ENCODE assay signal across 28 mouse cellular contexts in genomic region chr5:23505578-23505977, GRCm38 (mm10).
A peak's percentile ranks its signal among the peaks of the same experiment; 100 is the strongest.
DNase-seq lines count a peak whose midpoint lies in the region; ATAC-seq and TF ChIP-seq lines count a peak whose summit lies in the region.
"Had no signal": no experiment of that assay in that cellular context is flagged by ENCODE, and none has a peak within 500 bp of the region (broad histone marks: within the 10 kb centered on the region; RNA-seq: fewer than 3 reads in every experiment).

No protein-coding gene starts in this region.

- peaks cover 78% of the 10 kb centered on the region for H3K36me3 ChIP-seq in heart, embryonic 10.5 days
- peaks cover 21% of the 10 kb centered on the region for H3K36me3 ChIP-seq in heart, embryonic 11.5 days (ENCODE audit: control insufficient read depth, insufficient read depth, low read length)

- WGBS in heart, embryonic 10.5 days, result 88% methylated on average over 3 of the region's 3 CpGs
- WGBS in heart, embryonic 11.5 days (ENCODE audit: insufficient replicate concordance), result 89% methylated on average over 3 of the region's 3 CpGs

- H3K4me3 ChIP-seq in heart, embryonic 10.5 days, result no peak overlapping the region
- no peak overlapping the region for H3K4me3 ChIP-seq in heart, embryonic 11.5 days (ENCODE audit: low read depth, low read length)
- H3K4me3 ChIP-seq in left cerebral cortex, adult 2 months, result no peak overlapping the region
- no peak overlapping the region for H3K4me3 ChIP-seq in embryonic fibroblast, embryonic 13.5 days (ENCODE audit: insufficient read depth, low read length)
- H3K4me3 ChIP-seq: embryonic facial prominence, embryonic 10.5 days; embryonic facial prominence, embryonic 13.5 days; forebrain, embryonic 10.5 days; forebrain, embryonic 13.5 days; gastrocnemius, adult 2 months; heart, embryonic 13.5 days had no signal

- H3K4me2 ChIP-seq in heart, embryonic 11.5 days, result no peak overlapping the region
- H3K4me2 ChIP-seq: embryonic facial prominence, embryonic 13.5 days; forebrain, embryonic 13.5 days; heart, embryonic 13.5 days; hindbrain, embryonic 14.5 days had no signal

- TF ChIP-seq POLR2A in embryonic fibroblast, embryonic 13.5 days (IDR thresholded peaks at IDR 0.05; ENCODE audit: low read depth, low read length), result no peak

- DNase-seq in heart, embryonic 10.5 days (ENCODE audit: low spot score), result peak; percentile 30
- no peak for DNase-seq in left cerebral cortex, adult 2 months (ENCODE audit: extremely low spot score in 1 of 2, low spot score in 2 of 2)
- DNase-seq in left cerebral cortex, postnatal 14 days (ENCODE audit: low spot score in 2 of 2), result no peak
- DNase-seq in ovary, postnatal 36 days (ENCODE audit: low spot score), result no peak
- no peak for DNase-seq in embryo, embryonic 10 days (ENCODE audit: low spot score)
- no peak for DNase-seq in layer of hippocampus, postnatal 36 days
- DNase-seq: adrenal gland, postnatal 14 days; B cell, adult 2 months; cerebellum, adult 11 months; cerebellum, adult 2 months; cerebellum, adult 9-11 months; cerebellum, postnatal 25 days; embryo, embryonic 11 days; forebrain, postnatal 0 days; gastrocnemius, adult 2 months; gastrocnemius, postnatal 14 days; kidney, adult 11 months had no signal

- no peak for TF ChIP-seq CTCF in left cerebral cortex, adult 2 months (IDR thresholded peaks at IDR 0.05)
- TF ChIP-seq CTCF in embryonic fibroblast, embryonic 13.5 days (IDR thresholded peaks at IDR 0.05; ENCODE audit: borderline replicate concordance, insufficient read depth, low read length), result no peak

- no peak for ATAC-seq in heart, embryonic 11.5 days (replicated peaks; ENCODE audit: insufficient number of reproducible peaks, low FRiP score, low TSS enrichment)
- ATAC-seq: forebrain, embryonic 13.5 days; forebrain, postnatal 0 days; hindbrain, postnatal 0 days; inflammation-experienced regulatory T-cells, adult 6 months; Patski had no signal

- H3K4me1 ChIP-seq in heart, embryonic 10.5 days, result peaks cover 4% of the 10 kb centered on the region
- H3K4me1 ChIP-seq in heart, embryonic 11.5 days (ENCODE audit: control insufficient read depth, insufficient read depth, low read length), result no peaks in the 10 kb centered on the region
- H3K4me1 ChIP-seq in embryonic fibroblast, embryonic 13.5 days (ENCODE audit: control insufficient read depth, insufficient read depth, low read length), result no peaks in the 10 kb centered on the region
- H3K4me1 ChIP-seq: embryonic facial prominence, embryonic 13.5 days; forebrain, embryonic 13.5 days had no signal

- H3K9ac ChIP-seq in heart, embryonic 11.5 days (ENCODE audit: low read depth, low read length), result no peak overlapping the region
- H3K9ac ChIP-seq: embryonic facial prominence, embryonic 13.5 days; forebrain, embryonic 13.5 days; forebrain, postnatal 0 days; heart, embryonic 13.5 days; hindbrain, embryonic 14.5 days had no signal

- no peaks in the 10 kb centered on the region for H3K9me3 ChIP-seq in heart, embryonic 10.5 days
- no peaks in the 10 kb centered on the region for H3K9me3 ChIP-seq in heart, embryonic 11.5 days (replicated peaks; ENCODE audit: control insufficient read depth, low read length)
- H3K9me3 ChIP-seq: embryonic facial prominence, embryonic 10.5 days; embryonic facial prominence, embryonic 13.5 days; forebrain, embryonic 10.5 days; forebrain, embryonic 13.5 days; heart, embryonic 13.5 days had no signal

- no peaks in the 10 kb centered on the region for H3K27me3 ChIP-seq in heart, embryonic 10.5 days (ENCODE audit: insufficient read depth, poor library complexity, severe bottlenecking)
- H3K27me3 ChIP-seq in heart, embryonic 11.5 days (ENCODE audit: control insufficient read depth, insufficient read depth, low read length), result no peaks in the 10 kb centered on the region
- H3K27me3 ChIP-seq: embryonic facial prominence, embryonic 13.5 days; forebrain, embryonic 13.5 days; heart, embryonic 13.5 days; Patski had no signal

- intact Hi-C loops in left cerebral cortex, adult 2 months (cut with DNase I), result no loop called here
- intact Hi-C loops in left cerebral cortex, postnatal 14 days (cut with DNase I), result no loop called here

- H3K27ac ChIP-seq in heart, embryonic 10.5 days, result no peak overlapping the region
- H3K27ac ChIP-seq in heart, embryonic 11.5 days (ENCODE audit: low read depth, low read length), result no peak overlapping the region
- H3K27ac ChIP-seq in left cerebral cortex, adult 2 months, result 0 out of 2 replicates have a peak overlapping the region, but pooled peaks have one; percentile 6
- peak overlapping the region; percentile 77; the same call in 1 of the 2 replicates for H3K27ac ChIP-seq in embryonic fibroblast, embryonic 13.5 days (ENCODE audit: insufficient read depth, low read length)
- H3K27ac ChIP-seq: embryonic facial prominence, embryonic 10.5 days; embryonic facial prominence, embryonic 13.5 days; forebrain, embryonic 10.5 days; forebrain, embryonic 13.5 days; gastrocnemius, adult 2 months; heart, embryonic 13.5 days; hindbrain, embryonic 14.5 days; hindbrain, postnatal 0 days had no signal

Comparison
In these comparisons a context has a peak if more than half of its experiments do, and no peak if none do; other contexts are left out.
1. H3K27ac ChIP-seq: peak in left cerebral cortex, adult 2 months (single experiment) and embryonic fibroblast, embryonic 13.5 days (single experiment); none in heart, embryonic 10.5 days (single experiment) and heart, embryonic 11.5 days (single experiment).